Mouse (Mus musculus): ENCODE data around the gene Fars2.

DNA sequence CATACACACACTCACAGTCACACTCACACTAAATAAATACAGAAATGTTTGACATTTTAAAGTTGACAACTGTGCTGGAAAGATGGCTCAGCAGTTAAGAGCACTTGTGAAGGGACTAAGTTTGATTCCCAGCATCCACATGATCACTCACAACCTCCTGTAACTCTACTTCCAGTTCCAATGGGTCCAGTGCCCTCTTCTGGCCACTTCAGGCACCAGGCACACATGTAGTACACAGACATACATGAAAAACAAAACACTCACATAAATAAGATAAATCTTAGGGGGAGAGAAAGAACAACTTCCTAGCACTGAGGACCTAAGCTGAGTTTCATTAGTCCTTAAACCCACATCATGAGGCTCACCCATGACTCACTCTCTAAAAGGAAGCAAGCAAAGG is 302.1 kb downstream of the Fars2 start:
- TF ChIP-seq CTCF (IDR thresholded peaks at IDR 0.05; ENCODE audit: extremely low read depth, insufficient read length, insufficient replicate concordance, low read depth, low read length) (no peak; the same call in 1 of the 2 replicates), POLR2A (IDR thresholded peaks at IDR 0.05; ENCODE audit: low read depth, low read length) (no peak)

Data from small intestine, adult 2 months (tissue).